Mouse (Mus musculus): ENCODE results near the gene Slc4a4. TPM values are rescaled to one million over a fixed set of nuclear protein-coding genes. Genes with fewer than 3 reads are reported as not detected.
A peak's percentile ranks its signal among the peaks of the same experiment; 100 is the strongest.

The Slc4a4 gene
- polyA plus RNA-seq, 1 experiment: not detected

DNA sequence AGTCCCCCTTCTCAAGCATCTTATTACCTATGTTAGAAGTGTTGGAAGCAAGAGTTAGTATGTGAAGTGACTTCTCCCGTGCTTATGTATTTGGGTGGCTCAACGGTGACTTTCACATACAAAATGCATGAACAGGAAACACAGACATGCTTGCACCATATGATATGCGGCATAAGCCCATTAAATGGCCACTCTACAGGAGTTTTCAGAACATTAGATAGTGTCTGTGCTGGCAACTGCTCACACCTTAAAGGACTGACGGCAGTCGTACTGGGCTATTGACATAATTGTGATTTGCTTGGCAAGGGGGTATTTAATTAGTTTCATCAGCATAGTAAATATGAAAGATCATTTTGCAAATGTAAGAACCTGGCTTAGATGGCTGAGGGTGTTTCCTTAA, 674 bp upstream of the Slc4a4 start:
- Histone ChIP-seq H3K4me1 (ENCODE audit: control insufficient read depth) (no peaks in the 10 kb centered on the region), H3K27me3 (ENCODE audit: control insufficient read depth) (peaks cover 54% of the 10 kb centered on the region)

DNA sequence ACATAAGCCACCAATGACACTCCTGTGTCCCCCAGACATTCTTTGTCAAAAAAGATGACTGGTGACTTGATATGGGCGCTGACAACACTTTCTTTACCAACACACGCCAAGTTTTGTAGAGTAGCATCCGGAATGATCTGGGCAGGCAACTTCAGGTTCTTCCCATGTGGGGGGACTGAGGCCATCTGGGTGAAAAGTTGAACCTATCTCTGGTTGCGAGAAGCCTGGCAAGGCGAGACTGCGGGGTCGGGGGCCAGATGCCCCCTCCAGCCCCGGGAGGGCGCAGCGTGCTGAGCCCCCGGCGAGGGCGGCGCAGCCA, 310 bp upstream of the Slc4a4 start:
- peak overlapping the region; percentile 24 for H3K4me3 ChIP-seq (replicated peaks)
- H3K4me1 ChIP-seq (ENCODE audit: control insufficient read depth): no peaks in the 10 kb centered on the region
- peaks cover 54% of the 10 kb centered on the region for H3K27me3 ChIP-seq (ENCODE audit: control insufficient read depth)
- H3K9me3 ChIP-seq (ENCODE audit: control insufficient read depth, low read length): no peaks in the 10 kb centered on the region
- no peak for TF ChIP-seq GATA1 (IDR thresholded peaks at IDR 0.05; ENCODE audit: low read length)
- no peak for TF ChIP-seq TAL1 (IDR thresholded peaks at IDR 0.05; ENCODE audit: low read length)
- H3K36me3 ChIP-seq (ENCODE audit: control insufficient read depth): no peaks in the 10 kb centered on the region

More for the DNA sequence above, 674 bp upstream of the Slc4a4 start:
- no peaks in the 10 kb centered on the region for H3K36me3 ChIP-seq (ENCODE audit: control insufficient read depth)
- no peak overlapping the region for H3K4me3 ChIP-seq (replicated peaks)
- TF ChIP-seq TAL1 (IDR thresholded peaks at IDR 0.05; ENCODE audit: low read length) (no peak), GATA1 (IDR thresholded peaks at IDR 0.05; ENCODE audit: low read length) (no peak)
- H3K9me3 ChIP-seq (ENCODE audit: control insufficient read depth, low read length): no peaks in the 10 kb centered on the region

DNA sequence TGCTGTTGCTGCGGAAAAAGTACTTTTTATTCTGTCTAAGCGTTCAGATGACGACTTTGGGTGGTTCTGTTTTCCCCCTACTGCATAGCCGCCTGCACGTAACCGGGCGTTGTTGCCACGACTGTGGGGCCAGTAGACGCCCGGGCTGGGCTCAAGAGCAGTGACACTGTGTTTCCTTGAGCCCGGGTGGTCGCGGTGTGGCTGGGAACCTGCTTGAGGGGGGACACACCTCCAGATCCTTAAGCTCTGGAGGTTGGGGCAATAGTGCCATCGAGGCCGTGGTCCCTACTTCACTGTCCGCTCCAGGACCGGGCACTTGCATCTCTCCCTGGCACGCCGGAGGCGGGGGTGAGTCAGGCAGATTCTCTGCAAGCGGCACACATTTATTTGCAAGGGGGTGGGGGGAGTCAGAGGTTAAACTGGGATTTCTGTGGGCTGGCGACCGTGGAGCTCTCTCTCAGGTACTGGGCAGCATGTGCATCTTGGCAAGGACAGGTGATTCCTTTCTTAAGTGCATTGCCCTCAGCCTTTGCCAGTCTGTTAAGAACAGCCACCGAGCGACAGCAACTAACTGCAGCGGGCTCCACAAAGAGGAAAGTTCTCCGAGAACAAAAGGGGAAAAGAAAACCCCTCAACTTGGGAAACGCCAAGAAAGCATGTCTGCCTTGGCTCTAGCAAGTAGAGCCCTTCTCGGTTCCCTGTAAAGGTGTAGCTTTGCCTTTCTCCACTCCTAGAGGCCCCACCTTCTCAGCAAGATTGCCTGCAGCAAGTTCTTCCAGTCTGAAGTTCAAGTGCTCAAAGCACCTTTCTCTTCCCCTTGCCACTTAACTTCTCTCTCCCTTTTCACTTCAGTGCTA, 1.2 kb downstream of the Slc4a4 start:
- no peaks in the 10 kb centered on the region for H3K36me3 ChIP-seq (ENCODE audit: control insufficient read depth)
- no peak for TF ChIP-seq GATA1 (IDR thresholded peaks at IDR 0.05; ENCODE audit: low read length)
- peaks cover 54% of the 10 kb centered on the region for H3K27me3 ChIP-seq (ENCODE audit: control insufficient read depth)
- H3K4me3 ChIP-seq (replicated peaks): peak overlapping the region; percentile 49
- H3K4me1 ChIP-seq (ENCODE audit: control insufficient read depth): no peaks in the 10 kb centered on the region
- H3K9me3 ChIP-seq (ENCODE audit: control insufficient read depth, low read length): no peaks in the 10 kb centered on the region

DNA sequence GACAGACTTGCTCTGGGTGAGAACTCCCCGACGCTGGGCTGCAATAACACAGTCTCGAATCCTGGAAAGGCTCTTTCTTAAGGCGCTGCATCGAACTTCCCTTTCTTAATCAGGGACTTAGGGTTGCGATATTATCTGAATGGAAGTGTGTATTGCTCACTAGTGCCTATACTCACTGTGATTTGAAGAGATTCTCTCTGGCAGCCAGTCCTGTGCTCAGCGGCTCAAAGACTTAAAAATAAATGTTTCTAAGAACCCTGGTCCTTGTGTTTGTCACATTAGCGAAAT, 1.7 kb downstream of the Slc4a4 start:
- no peak for TF ChIP-seq GATA1 (IDR thresholded peaks at IDR 0.05; ENCODE audit: low read length)
- no peak for TF ChIP-seq TAL1 (IDR thresholded peaks at IDR 0.05; ENCODE audit: low read length)
- Histone ChIP-seq H3K4me1 (ENCODE audit: control insufficient read depth) (no peaks in the 10 kb centered on the region), H3K27me3 (ENCODE audit: control insufficient read depth) (peaks cover 54% of the 10 kb centered on the region), H3K4me3 (replicated peaks) (no peak overlapping the region), H3K9me3 (ENCODE audit: control insufficient read depth, low read length) (no peaks in the 10 kb centered on the region), H3K36me3 (ENCODE audit: control insufficient read depth) (no peaks in the 10 kb centered on the region)

DNA sequence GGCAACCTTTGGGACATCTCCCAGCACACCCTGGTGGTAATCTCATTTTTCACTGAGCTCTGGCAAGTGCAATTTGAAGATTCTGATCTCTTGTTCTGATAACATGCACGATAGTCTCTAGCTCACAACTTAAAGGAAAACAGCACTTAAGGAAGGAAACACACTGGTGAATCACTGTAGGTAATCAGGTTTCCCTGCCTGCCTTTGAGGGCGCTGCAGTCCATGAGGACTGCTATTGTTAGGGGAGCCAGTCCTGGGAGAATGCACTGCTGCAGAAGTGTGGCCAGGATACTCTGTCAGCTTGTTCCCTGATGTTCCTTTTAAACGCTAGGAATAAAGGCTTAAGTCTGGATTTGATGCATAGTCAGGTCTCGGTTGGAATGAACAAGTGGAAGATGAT, 2.7 kb downstream of the Slc4a4 start:
- H3K9me3 ChIP-seq (ENCODE audit: control insufficient read depth, low read length): no peaks in the 10 kb centered on the region
- H3K4me3 ChIP-seq (replicated peaks): no peak overlapping the region
- H3K36me3 ChIP-seq (ENCODE audit: control insufficient read depth): no peaks in the 10 kb centered on the region
- no peaks in the 10 kb centered on the region for H3K4me1 ChIP-seq (ENCODE audit: control insufficient read depth)
- no peak for TF ChIP-seq GATA1 (IDR thresholded peaks at IDR 0.05; ENCODE audit: low read length)
- TF ChIP-seq TAL1 (IDR thresholded peaks at IDR 0.05; ENCODE audit: low read length): no peak
- peaks cover 53% of the 10 kb centered on the region for H3K27me3 ChIP-seq (ENCODE audit: control insufficient read depth)

DNA sequence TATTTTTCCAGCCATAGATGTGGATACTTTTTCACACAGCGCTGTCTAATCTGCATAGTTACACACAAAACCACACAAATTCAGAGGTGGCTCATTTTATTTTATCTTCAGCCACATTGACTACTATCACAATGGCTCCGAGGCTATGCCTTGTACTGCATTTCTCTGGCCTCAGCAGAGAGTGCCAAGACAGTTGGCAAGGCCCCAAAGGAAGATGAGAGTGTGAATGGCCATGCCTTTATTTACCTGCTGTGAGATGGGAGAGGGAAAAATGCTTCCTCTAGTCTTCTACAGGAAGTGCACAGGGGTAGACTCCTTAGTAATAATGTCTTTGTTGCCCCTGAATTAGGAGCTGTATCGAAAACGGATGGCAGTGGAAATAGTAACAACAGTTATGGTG, 3.5 kb downstream of the Slc4a4 start:
- Histone ChIP-seq H3K4me1 (ENCODE audit: control insufficient read depth) (no peaks in the 10 kb centered on the region), H3K9me3 (ENCODE audit: control insufficient read depth, low read length) (no peaks in the 10 kb centered on the region), H3K4me3 (replicated peaks) (no peak overlapping the region), H3K27me3 (ENCODE audit: control insufficient read depth) (peaks cover 46% of the 10 kb centered on the region), H3K36me3 (ENCODE audit: control insufficient read depth) (no peaks in the 10 kb centered on the region)
- TF ChIP-seq GATA1 (IDR thresholded peaks at IDR 0.05; ENCODE audit: low read length): no peak
- TF ChIP-seq TAL1 (IDR thresholded peaks at IDR 0.05; ENCODE audit: low read length): no peak

DNA sequence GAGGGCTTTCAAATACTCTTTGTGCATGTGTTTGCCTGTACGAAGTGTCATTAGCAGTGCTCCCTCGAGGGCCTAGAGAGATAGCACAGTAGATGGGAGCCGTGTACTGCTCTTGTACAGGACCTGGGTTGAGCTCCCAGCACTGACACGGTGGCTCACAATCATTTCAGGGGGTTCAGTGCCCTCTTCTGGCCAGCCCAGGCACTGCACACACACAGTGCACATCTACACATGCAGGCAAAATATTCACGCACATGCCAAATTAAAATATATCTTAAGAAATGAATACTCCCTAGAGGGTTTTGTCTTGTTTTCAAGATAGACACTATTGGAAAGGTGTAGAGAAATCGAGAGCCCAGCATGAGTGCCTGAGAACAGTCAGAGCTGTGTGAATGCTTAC, 10.0 kb downstream of the Slc4a4 start:
- no peaks in the 10 kb centered on the region for H3K36me3 ChIP-seq (ENCODE audit: control insufficient read depth)
- H3K4me1 ChIP-seq (ENCODE audit: control insufficient read depth): no peaks in the 10 kb centered on the region
- H3K4me3 ChIP-seq (replicated peaks): no peak overlapping the region
- peaks cover 3% of the 10 kb centered on the region for H3K9me3 ChIP-seq (ENCODE audit: control insufficient read depth, low read length)
- no peaks in the 10 kb centered on the region for H3K27me3 ChIP-seq (ENCODE audit: control insufficient read depth)
- TF ChIP-seq GATA1 (IDR thresholded peaks at IDR 0.05; ENCODE audit: low read length) (no peak), TAL1 (IDR thresholded peaks at IDR 0.05; ENCODE audit: low read length) (no peak)

DNA sequence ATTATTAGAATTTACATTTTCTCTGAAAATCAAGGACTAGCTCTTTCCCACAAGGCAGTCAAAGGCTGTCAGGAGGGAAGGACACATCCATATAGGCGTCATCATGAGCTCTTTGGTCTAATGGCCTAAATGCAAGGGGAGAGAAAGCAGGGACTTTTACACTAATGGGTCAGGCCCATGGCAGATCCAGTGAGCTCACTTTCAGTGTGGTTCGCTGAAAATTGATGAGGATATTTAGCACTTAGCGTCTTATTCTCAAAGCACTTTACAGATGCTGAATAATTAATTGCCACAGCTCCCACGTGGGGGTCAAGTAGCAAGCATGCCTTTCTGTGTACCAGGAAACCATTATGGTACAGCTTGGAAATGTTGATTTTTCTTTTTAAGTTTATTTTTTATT, 16.5 kb downstream of the Slc4a4 start:
- Histone ChIP-seq H3K27me3 (ENCODE audit: control insufficient read depth) (no peaks in the 10 kb centered on the region), H3K36me3 (ENCODE audit: control insufficient read depth) (no peaks in the 10 kb centered on the region), H3K4me3 (replicated peaks) (no peak overlapping the region), H3K9me3 (ENCODE audit: control insufficient read depth, low read length) (no peaks in the 10 kb centered on the region), H3K4me1 (ENCODE audit: control insufficient read depth) (no peaks in the 10 kb centered on the region)
- no peak for TF ChIP-seq TAL1 (IDR thresholded peaks at IDR 0.05; ENCODE audit: low read length)
- no peak for TF ChIP-seq GATA1 (IDR thresholded peaks at IDR 0.05; ENCODE audit: low read length)

DNA sequence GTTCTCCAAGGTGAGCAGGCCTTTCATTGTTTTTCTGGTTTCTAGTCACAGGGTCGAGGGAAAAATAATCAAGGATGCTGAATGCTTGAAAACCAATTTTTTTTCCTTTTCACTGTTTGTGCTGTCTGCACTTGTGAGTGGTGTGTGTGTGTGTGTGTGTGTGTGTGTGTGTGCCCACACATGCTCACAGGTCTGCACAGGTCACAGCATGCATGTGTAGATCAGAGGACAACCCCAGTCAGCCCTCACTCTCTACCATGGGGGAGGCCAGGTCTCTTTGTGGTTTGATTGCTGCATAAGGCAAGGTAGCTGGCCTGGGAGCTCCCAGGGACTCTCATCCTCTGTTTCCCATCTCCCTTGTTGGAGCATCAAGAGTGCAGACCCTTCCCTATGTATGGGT, 16.9 kb downstream of the Slc4a4 start:
- H3K4me3 ChIP-seq (replicated peaks): no peak overlapping the region
- no peaks in the 10 kb centered on the region for H3K4me1 ChIP-seq (ENCODE audit: control insufficient read depth)
- TF ChIP-seq TAL1 (IDR thresholded peaks at IDR 0.05; ENCODE audit: low read length) (no peak), GATA1 (IDR thresholded peaks at IDR 0.05; ENCODE audit: low read length) (no peak)
- H3K36me3 ChIP-seq (ENCODE audit: control insufficient read depth): no peaks in the 10 kb centered on the region
- no peaks in the 10 kb centered on the region for H3K9me3 ChIP-seq (ENCODE audit: control insufficient read depth, low read length)
- no peaks in the 10 kb centered on the region for H3K27me3 ChIP-seq (ENCODE audit: control insufficient read depth)

DNA sequence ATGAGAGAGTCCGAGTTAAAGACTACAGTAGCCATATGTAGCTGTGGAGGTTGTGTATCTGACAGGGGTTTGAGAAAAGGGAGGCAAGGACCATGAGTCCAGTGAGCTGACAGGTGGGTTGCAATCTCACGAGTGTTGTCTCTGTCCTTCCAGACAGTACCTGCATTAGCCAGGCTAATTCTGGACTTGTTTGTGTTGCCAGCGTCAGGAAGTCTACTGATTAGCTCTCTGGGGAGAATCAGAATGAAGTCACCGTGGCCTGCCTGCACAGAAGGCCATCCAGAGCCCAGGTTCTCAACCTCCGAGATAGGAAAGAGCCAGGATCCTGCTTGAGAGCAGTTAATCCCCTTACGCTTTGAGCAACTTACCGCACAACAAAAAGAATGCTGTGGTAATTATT, 18.2 kb downstream of the Slc4a4 start:
- Histone ChIP-seq H3K4me3 (replicated peaks) (no peak overlapping the region), H3K9me3 (ENCODE audit: control insufficient read depth, low read length) (no peaks in the 10 kb centered on the region), H3K27me3 (ENCODE audit: control insufficient read depth) (no peaks in the 10 kb centered on the region), H3K4me1 (ENCODE audit: control insufficient read depth) (no peaks in the 10 kb centered on the region), H3K36me3 (ENCODE audit: control insufficient read depth) (no peaks in the 10 kb centered on the region)
- TF ChIP-seq GATA1 (IDR thresholded peaks at IDR 0.05; ENCODE audit: low read length) (no peak), TAL1 (IDR thresholded peaks at IDR 0.05; ENCODE audit: low read length) (no peak)
